Mouse (Mus musculus): ENCODE data around the gene Lrrfip2.

Lrrfip2 gene

GRCm38 (mm10) chr9:111211122-111212041 is 94.0 kb downstream of the Lrrfip2 start:
- in situ Hi-C loops (cut with MboI; ENCODE audit: low sequenced_read_pairs): no loop called here

GRCm38 (mm10) chr9:111213501-111213900 is 96.1 kb downstream of the Lrrfip2 start:
- in situ Hi-C loops (cut with MboI; ENCODE audit: low sequenced_read_pairs): no loop called here

- in situ Hi-C loops (cut with MboI; ENCODE audit: low sequenced_read_pairs): no loop called here
Measured at GRCm38 (mm10) chr9:111216424-111216823, 99.0 kb downstream of the Lrrfip2 start.

- in situ Hi-C loops (cut with MboI; ENCODE audit: low sequenced_read_pairs): no loop called here
Measured at GRCm38 (mm10) chr9:111220551-111221080, 103.2 kb downstream of the Lrrfip2 start.

GRCm38 (mm10) chr9:111221580-111221979 is 104.2 kb downstream of the Lrrfip2 start:
- in situ Hi-C loops (cut with MboI; ENCODE audit: low sequenced_read_pairs): no loop called here

GRCm38 (mm10) chr9:111223406-111223805 is 106.0 kb downstream of the Lrrfip2 start:
- in situ Hi-C loops (cut with MboI; ENCODE audit: low sequenced_read_pairs): no loop called here

GRCm38 (mm10) chr9:111228446-111228845 is 111.1 kb downstream of the Lrrfip2 start:
- in situ Hi-C loops (cut with MboI; ENCODE audit: low sequenced_read_pairs): no loop called here

GRCm38 (mm10) chr9:111234701-111235100 is 117.3 kb downstream of the Lrrfip2 start:
- in situ Hi-C loops (cut with MboI; ENCODE audit: low sequenced_read_pairs): no loop called here

- in situ Hi-C loops (cut with MboI; ENCODE audit: low sequenced_read_pairs): no loop called here
Measured at GRCm38 (mm10) chr9:111237726-111238125, 120.3 kb downstream of the Lrrfip2 start.

- in situ Hi-C loops (cut with MboI; ENCODE audit: low sequenced_read_pairs): no loop called here
Measured at GRCm38 (mm10) chr9:111239821-111240220, 122.4 kb downstream of the Lrrfip2 start.

- in situ Hi-C loops (cut with MboI; ENCODE audit: low sequenced_read_pairs): no loop called here
Measured at GRCm38 (mm10) chr9:111243384-111243783, 126.0 kb downstream of the Lrrfip2 start.

GRCm38 (mm10) chr9:111245546-111245945 is 128.2 kb downstream of the Lrrfip2 start:
- in situ Hi-C loops (cut with MboI; ENCODE audit: low sequenced_read_pairs): no loop called here

- in situ Hi-C loops (cut with MboI; ENCODE audit: low sequenced_read_pairs): no loop called here
Measured at GRCm38 (mm10) chr9:111247682-111248246, 130.4 kb downstream of the Lrrfip2 start.

GRCm38 (mm10) chr9:111252161-111252869 is 134.9 kb downstream of the Lrrfip2 start:
- in situ Hi-C loops (cut with MboI; ENCODE audit: low sequenced_read_pairs): no loop called here

GRCm38 (mm10) chr9:111260360-111260985 is 143.1 kb downstream of the Lrrfip2 start:
- in situ Hi-C loops (cut with MboI; ENCODE audit: low sequenced_read_pairs): no loop called here

- in situ Hi-C loops (cut with MboI; ENCODE audit: low sequenced_read_pairs): no loop called here
Measured at GRCm38 (mm10) chr9:111261356-111261755, 144.0 kb downstream of the Lrrfip2 start.

GRCm38 (mm10) chr9:111267998-111268397 is 150.6 kb downstream of the Lrrfip2 start:
- in situ Hi-C loops (cut with MboI; ENCODE audit: low sequenced_read_pairs): no loop called here

- in situ Hi-C loops (cut with MboI; ENCODE audit: low sequenced_read_pairs): no loop called here
Measured at GRCm38 (mm10) chr9:111270606-111271005, 153.2 kb downstream of the Lrrfip2 start.

GRCm38 (mm10) chr9:111271056-111271433 is 153.7 kb downstream of the Lrrfip2 start:
- in situ Hi-C loops (cut with MboI; ENCODE audit: low sequenced_read_pairs): no loop called here

GRCm38 (mm10) chr9:111271434-111272160 is 154.2 kb downstream of the Lrrfip2 start, which contains the start of the genes Mlh1 and Epm2aip1:
Gene Mlh1 (minus strand): TSS chr9:111271791.
Gene Epm2aip1 (plus strand): TSS chr9:111271929.
- in situ Hi-C loops (cut with MboI; ENCODE audit: low sequenced_read_pairs): no loop called here
